Mouse (Mus musculus) liver, embryonic 15.5 days (tissue): ENCODE measurements at regions not wholly inside any gene's neighbourhood (a gene's known extent, or its start where the extent isn't known, plus 50 kb on each side); places are given as distances from the start of the nearest gene placed in this dataset.

Experiments
- ATAC-seq: fragments of 200-750 bp; cut with Nextera tagmentation; 2 replicates; pipeline ENCODE4 v1.8.0; 2017; ENCODE audit warnings: moderate number of reproducible peaks, mild to moderate bottlenecking, moderate library complexity; ENCODE audit not compliant: insufficient read depth
- H3K27ac ChIP-seq: fragments of 300-500 bp; sonication (generic); replicated peaks from 2 replicates; pipeline ENCODE4 v1.5.1; 2015; ENCODE audit warnings: mild to moderate bottlenecking, inconsistent platforms
- H3K27me3 ChIP-seq: fragments of 300-500 bp; sonication (generic); 2 replicates; pipeline ENCODE4 v1.6.1; 2015; ENCODE audit warnings: mild to moderate bottlenecking, inconsistent platforms
- H3K36me3 ChIP-seq: fragments of 300-500 bp; sonication (generic); replicated peaks from 2 replicates; pipeline ENCODE4 v1.6.1; 2015; ENCODE audit warnings: moderate library complexity, mild to moderate bottlenecking, inconsistent platforms
- H3K4me1 ChIP-seq: fragments of 300-500 bp; sonication (generic); replicated peaks from 2 replicates; pipeline ENCODE4 v1.6.1; 2015; ENCODE audit warnings: inconsistent platforms
- H3K4me2 ChIP-seq: fragments of 300-500 bp; sonication (generic); 2 replicates; pipeline ENCODE4 v1.6.1; 2015; ENCODE audit warnings: moderate library complexity, mild to moderate bottlenecking, inconsistent platforms
- H3K4me3 ChIP-seq: fragments of 300-500 bp; sonication (generic); replicated peaks from 2 replicates; pipeline ENCODE4 v1.5.1; 2015; ENCODE audit warnings: mild to moderate bottlenecking, inconsistent platforms
- H3K9ac ChIP-seq: fragments of 300-500 bp; sonication (generic); 2 replicates; pipeline ENCODE4 v1.6.1; 2015; ENCODE audit warnings: moderate library complexity, mild to moderate bottlenecking, inconsistent platforms
- H3K9me3 ChIP-seq: fragments of 300-500 bp; sonication (generic); replicated peaks from 2 replicates; pipeline ENCODE4 v1.6.1; 2016; ENCODE audit warnings: inconsistent platforms
- WGBS: fragments of 180-500 bp; shearing (Covaris S2); methylation state at CpG from one replicate; pipeline ENCODE4 v1.1.7; 2015; ENCODE audit warnings: mixed read lengths; ENCODE audit not compliant: insufficient replicate concordance; 5-methylcytosine and 5-hydroxymethylcytosine counted together

- Histone ChIP-seq H3K9ac (no peak overlapping the region), H3K27me3 (no peaks in the 10 kb centered on the region), H3K4me1 (no peaks in the 10 kb centered on the region), H3K4me3 (no peak overlapping the region), H3K36me3 (no peaks in the 10 kb centered on the region), H3K9me3 (no peaks in the 10 kb centered on the region), H3K4me2 (no peak overlapping the region), H3K27ac (no peak overlapping the region)
- no peak for ATAC-seq
- WGBS, result 60% methylated on average over 6 of the region's 6 CpGs
Observed at GRCm38 (mm10) chr14:24868756-24869155, 381.8 kb downstream of the Rps24 start.

GRCm38 (mm10) chr14:24870246-24870645 is 383.3 kb downstream of the Rps24 start:
- no peak overlapping the region for H3K4me3 ChIP-seq
- no peaks in the 10 kb centered on the region for H3K4me1 ChIP-seq
- H3K4me2 ChIP-seq, result no peak overlapping the region
- no peaks in the 10 kb centered on the region for H3K9me3 ChIP-seq
- H3K27ac ChIP-seq, result no peak overlapping the region
- no peak overlapping the region for H3K9ac ChIP-seq
- WGBS, result 68% methylated on average over 3 of the region's 3 CpGs
- ATAC-seq, result no peak
- no peaks in the 10 kb centered on the region for H3K36me3 ChIP-seq
- H3K27me3 ChIP-seq, result no peaks in the 10 kb centered on the region

GRCm38 (mm10) chr14:24871392-24871998 is 384.6 kb downstream of the Rps24 start:
- H3K4me2 ChIP-seq, result no peak overlapping the region
- WGBS, result 58% methylated on average over 10 of the region's 10 CpGs
- H3K27ac ChIP-seq, result no peak overlapping the region
- H3K36me3 ChIP-seq, result no peaks in the 10 kb centered on the region
- H3K4me1 ChIP-seq, result no peaks in the 10 kb centered on the region
- no peak overlapping the region for H3K4me3 ChIP-seq
- H3K9me3 ChIP-seq, result no peaks in the 10 kb centered on the region
- no peak overlapping the region for H3K9ac ChIP-seq
- H3K27me3 ChIP-seq, result no peaks in the 10 kb centered on the region
- ATAC-seq, result no peak

- H3K9me3 ChIP-seq, result no peaks in the 10 kb centered on the region
- 26% methylated on average over 3 of the region's 3 CpGs for WGBS
- H3K4me2 ChIP-seq, result no peak overlapping the region
- no peak overlapping the region for H3K27ac ChIP-seq
- H3K27me3 ChIP-seq, result no peaks in the 10 kb centered on the region
- no peaks in the 10 kb centered on the region for H3K4me1 ChIP-seq
- no peak overlapping the region for H3K4me3 ChIP-seq
- no peaks in the 10 kb centered on the region for H3K36me3 ChIP-seq
- ATAC-seq, result no peak
- no peak overlapping the region for H3K9ac ChIP-seq
Observed at GRCm38 (mm10) chr14:24872931-24873330, 386.0 kb downstream of the Rps24 start.

- no peak for ATAC-seq
- Histone ChIP-seq H3K27ac (no peak overlapping the region), H3K4me2 (no peak overlapping the region), H3K36me3 (no peaks in the 10 kb centered on the region), H3K4me3 (no peak overlapping the region), H3K27me3 (no peaks in the 10 kb centered on the region), H3K9me3 (no peaks in the 10 kb centered on the region), H3K9ac (no peak overlapping the region), H3K4me1 (no peaks in the 10 kb centered on the region)
- WGBS, result 77% methylated on average over 3 of the region's 3 CpGs
Observed at GRCm38 (mm10) chr14:24873406-24873805, 386.5 kb downstream of the Rps24 start.

GRCm38 (mm10) chr14:24874426-24875155 is 387.7 kb downstream of the Rps24 start:
- H3K9me3 ChIP-seq, result no peaks in the 10 kb centered on the region
- no peaks in the 10 kb centered on the region for H3K36me3 ChIP-seq
- WGBS, result 54% methylated on average over 12 of the region's 12 CpGs
- no peak overlapping the region for H3K27ac ChIP-seq
- H3K4me2 ChIP-seq, result no peak overlapping the region
- H3K4me1 ChIP-seq, result no peaks in the 10 kb centered on the region
- H3K9ac ChIP-seq, result no peak overlapping the region
- no peak overlapping the region for H3K4me3 ChIP-seq
- ATAC-seq, result no peak
- H3K27me3 ChIP-seq, result no peaks in the 10 kb centered on the region

- Histone ChIP-seq H3K4me1 (no peaks in the 10 kb centered on the region), H3K4me2 (no peak overlapping the region), H3K36me3 (no peaks in the 10 kb centered on the region), H3K9me3 (no peaks in the 10 kb centered on the region), H3K9ac (no peak overlapping the region), H3K4me3 (no peak overlapping the region), H3K27ac (no peak overlapping the region), H3K27me3 (no peaks in the 10 kb centered on the region)
- ATAC-seq, result no peak
- WGBS, result 68% methylated on average over 8 of the region's 8 CpGs
Observed at GRCm38 (mm10) chr14:24875156-24875545, 388.2 kb downstream of the Rps24 start.

- no peak overlapping the region for H3K9ac ChIP-seq
- H3K4me3 ChIP-seq, result no peak overlapping the region
- no peaks in the 10 kb centered on the region for H3K4me1 ChIP-seq
- H3K9me3 ChIP-seq, result no peaks in the 10 kb centered on the region
- H3K27me3 ChIP-seq, result no peaks in the 10 kb centered on the region
- H3K36me3 ChIP-seq, result no peaks in the 10 kb centered on the region
- 59% methylated on average over 6 of the region's 6 CpGs for WGBS
- no peak for ATAC-seq
- no peak overlapping the region for H3K27ac ChIP-seq
- no peak overlapping the region for H3K4me2 ChIP-seq
Observed at GRCm38 (mm10) chr14:24875934-24876333, 389.0 kb downstream of the Rps24 start.

- 67% methylated on average over 5 of the region's 5 CpGs for WGBS
Observed at GRCm38 (mm10) chr14:24876508-24876907, 389.6 kb downstream of the Rps24 start.

GRCm38 (mm10) chr14:24877853-24878252 is 390.9 kb downstream of the Rps24 start:
- no peak overlapping the region for H3K27ac ChIP-seq
- no peaks in the 10 kb centered on the region for H3K4me1 ChIP-seq
- no peaks in the 10 kb centered on the region for H3K36me3 ChIP-seq
- ATAC-seq, result no peak
- H3K9me3 ChIP-seq, result no peaks in the 10 kb centered on the region
- no peak overlapping the region for H3K9ac ChIP-seq
- H3K4me2 ChIP-seq, result no peak overlapping the region
- WGBS, result 55% methylated on average over 3 of the region's 3 CpGs
- H3K4me3 ChIP-seq, result no peak overlapping the region
- no peaks in the 10 kb centered on the region for H3K27me3 ChIP-seq

More at GRCm38 (mm10) chr14:24876508-24876907, 389.6 kb downstream of the Rps24 start:
- Histone ChIP-seq H3K36me3 (no peaks in the 10 kb centered on the region), H3K4me2 (no peak overlapping the region), H3K27me3 (no peaks in the 10 kb centered on the region), H3K9ac (no peak overlapping the region), H3K4me1 (no peaks in the 10 kb centered on the region), H3K4me3 (no peak overlapping the region), H3K27ac (no peak overlapping the region), H3K9me3 (no peaks in the 10 kb centered on the region)
- ATAC-seq, result no peak

GRCm38 (mm10) chr14:24886164-24886563 is 399.2 kb downstream of the Rps24 start:
- Histone ChIP-seq H3K4me2 (no peak overlapping the region), H3K36me3 (no peaks in the 10 kb centered on the region), H3K9ac (no peak overlapping the region), H3K4me3 (no peak overlapping the region), H3K9me3 (no peaks in the 10 kb centered on the region), H3K27me3 (no peaks in the 10 kb centered on the region), H3K27ac (no peak overlapping the region), H3K4me1 (no peaks in the 10 kb centered on the region)
- 42% methylated on average over 1 of the region's 1 CpGs for WGBS
- no peak for ATAC-seq
